ENCODE assay signal across 8 mouse cellular contexts in genomic region chr2:31239203-31239696, GRCm38 (mm10). TPM values are rescaled to one million over a fixed set of nuclear protein-coding genes. Genes with fewer than 3 reads are reported as not detected.
DNase-seq lines count a peak whose midpoint lies in the region; ATAC-seq and TF ChIP-seq lines count a peak whose summit lies in the region.

No protein-coding gene starts in this region.

- H3K27me3 ChIP-seq in hindbrain, embryonic 13.5 days = peaks cover 26% of the 10 kb centered on the region
- peaks cover under 1% of the 10 kb centered on the region; the same call in 1 of the 2 replicates for H3K27me3 ChIP-seq in liver, postnatal 0 days (ENCODE audit: insufficient read depth, low read length)

- peak overlapping the region; percentile 35 for H3K4me2 ChIP-seq in hindbrain, embryonic 13.5 days
- peak overlapping the region; percentile 47 for H3K4me2 ChIP-seq in liver, postnatal 0 days (ENCODE audit: low read depth, low read length)

- H3K9ac ChIP-seq in hindbrain, embryonic 13.5 days = 0 out of 2 replicates have a peak overlapping the region, but pooled peaks have one; percentile 29
- H3K9ac ChIP-seq in liver, postnatal 0 days (replicated peaks) = no peak overlapping the region

- 37% methylated on average over 23 of the region's 23 CpGs for WGBS in hindbrain, embryonic 13.5 days
- 27% methylated on average over 23 of the region's 23 CpGs for WGBS in liver, postnatal 0 days (ENCODE audit: insufficient replicate concordance)

- no peaks in the 10 kb centered on the region for H3K36me3 ChIP-seq in hindbrain, embryonic 13.5 days
- no peaks in the 10 kb centered on the region for H3K36me3 ChIP-seq in liver, postnatal 0 days (replicated peaks; ENCODE audit: insufficient read depth, low read length)

- TF ChIP-seq EP300 in liver, postnatal 0 days (IDR thresholded peaks at IDR 0.05; ENCODE audit: low read depth) = no peak

- peak; percentile 48 for TF ChIP-seq CTCF in liver, postnatal 0 days (IDR thresholded peaks at IDR 0.05; ENCODE audit: low read depth)

- no peaks in the 10 kb centered on the region for H3K9me3 ChIP-seq in hindbrain, embryonic 13.5 days
- H3K9me3 ChIP-seq in liver, postnatal 0 days (ENCODE audit: low read length) = no peaks in the 10 kb centered on the region

- peaks cover 17% of the 10 kb centered on the region for H3K4me1 ChIP-seq in hindbrain, embryonic 13.5 days (replicated peaks)
- H3K4me1 ChIP-seq in liver, postnatal 0 days (ENCODE audit: insufficient read depth) = peaks cover 6% of the 10 kb centered on the region

- DNase-seq in adrenal gland, postnatal 14 days = peak; percentile 44
- no peak for DNase-seq in adrenal gland, postnatal 10 days
- DNase-seq in CD4-positive helper T cell, adult 2 months (ENCODE audit: low read depth, low spot score) = peak; percentile 64
- DNase-seq in cerebellum, postnatal 10 days = peak; percentile 52 to 55
- DNase-seq in liver, postnatal 0 days = peak; percentile 68
- DNase-seq in retina, embryonic 14.5 days (ENCODE audit: low spot score) = peak; percentile 67
- DNase-seq in adrenal gland, adult 18-20 months (ENCODE audit: low spot score in 2 of 2) = no peak

- H3K4me3 ChIP-seq in hindbrain, embryonic 13.5 days = peak overlapping the region; percentile 16
- H3K4me3 ChIP-seq in liver, postnatal 0 days (ENCODE audit: low read depth, low read length) = peak overlapping the region; percentile 10

- H3K27ac ChIP-seq in hindbrain, embryonic 13.5 days = no peak overlapping the region
- H3K27ac ChIP-seq in liver, postnatal 0 days (ENCODE audit: low read depth) = no peak overlapping the region

- 0 out of 2 replicates have a peak, but pooled peaks have one; percentile 49 for ATAC-seq in hindbrain, embryonic 13.5 days (ENCODE audit: low FRiP score)
- peak; percentile 88 for ATAC-seq in liver, postnatal 0 days

RNA-seq across cellular contexts. Expression of gene Ncs1, which starts 6.4 kb away (rescaled TPM):
- total RNA-seq in adrenal gland, postnatal 14 days (2021) = 3.4 and 4.2 TPM in 2 replicates
- 1 to 10 TPM; 4.2 to 6.8 TPM for total RNA-seq in adrenal gland, postnatal 10 days (2021)
- polyA plus RNA-seq in hindbrain, embryonic 13.5 days (2015; fragmentation: Nextera tagmentation; extraction: Ambion mirVana) = 144 and 150 TPM in 2 replicates
- polyA plus RNA-seq in liver, postnatal 0 days (2015; fragmentation: Nextera tagmentation; extraction: Ambion mirVana) = 0.46 and 0.62 TPM in 2 replicates
- 1 to 10 TPM; 4.2 to 5.8 TPM for total RNA-seq in adrenal gland, adult 18-20 months (2021)

Comparison
In these comparisons a context has a peak if more than half of its experiments do, and no peak if none do; other contexts are left out.
1. DNase-seq: peak in adrenal gland, postnatal 14 days (single experiment), CD4-positive helper T cell, adult 2 months (single experiment), cerebellum, postnatal 10 days (2 of 2), liver, postnatal 0 days (single experiment) and retina, embryonic 14.5 days (single experiment); none in adrenal gland, postnatal 10 days (single experiment) and adrenal gland, adult 18-20 months (0 of 2).